Mouse (Mus musculus) liver, embryonic 12.5 days (tissue): ENCODE measurements at regions not wholly inside any gene's neighbourhood (a gene's known extent, or its start where the extent isn't known, plus 50 kb on each side); places are given as distances from the start of the nearest gene placed in this dataset.
"Not testable (repeated sequence)": the region's sequence is repeated elsewhere in the genome, so short reads cannot be mapped to it uniquely, and the experiment has no call there.

ENCODE experiments used
- ATAC-seq: fragments of 200-750 bp; cut with Nextera tagmentation; 2 replicates; pipeline ENCODE4 v1.8.0; 2017; ENCODE audit warnings: moderate number of reproducible peaks, mild to moderate bottlenecking, moderate library complexity
- H3K27ac ChIP-seq: fragments of 300-500 bp; sonication (generic); 2 replicates; pipeline ENCODE4 v1.5.1; 2016; ENCODE audit warnings: mild to moderate bottlenecking
- H3K27me3 ChIP-seq: fragments of 300-500 bp; sonication (generic); replicated peaks from 2 replicates; pipeline ENCODE4 v1.6.1; 2016; ENCODE audit warnings: mild to moderate bottlenecking, moderate library complexity
- H3K36me3 ChIP-seq: fragments of 300-500 bp; sonication (generic); 2 replicates; pipeline ENCODE4 v1.6.1; 2016; ENCODE audit warnings: mild to moderate bottlenecking, moderate library complexity
- H3K4me1 ChIP-seq: fragments of 300-500 bp; sonication (generic); 2 replicates; pipeline ENCODE4 v1.6.1; 2016
- H3K4me2 ChIP-seq: fragments of 300-500 bp; sonication (generic); 2 replicates; pipeline ENCODE4 v1.6.1; 2016; ENCODE audit warnings: mild to moderate bottlenecking, moderate library complexity
- H3K4me3 ChIP-seq: fragments of 300-500 bp; sonication (generic); 2 replicates; pipeline ENCODE4 v1.5.1; 2016; ENCODE audit warnings: mild to moderate bottlenecking, moderate library complexity
- H3K9ac ChIP-seq: fragments of 300-500 bp; sonication (generic); 2 replicates; pipeline ENCODE4 v1.6.1; 2016; ENCODE audit warnings: mild to moderate bottlenecking, moderate library complexity
- H3K9me3 ChIP-seq: fragments of 300-500 bp; sonication (generic); replicated peaks from 2 replicates; pipeline ENCODE4 v1.6.1; 2016; ENCODE audit warnings: mild to moderate bottlenecking, moderate library complexity
- WGBS: fragments of 180-500 bp; shearing (Covaris S2); methylation state at CpG from one replicate; pipeline ENCODE4 v1.1.7; 2016; ENCODE audit not compliant: insufficient replicate concordance; 5-methylcytosine and 5-hydroxymethylcytosine counted together

DNA sequence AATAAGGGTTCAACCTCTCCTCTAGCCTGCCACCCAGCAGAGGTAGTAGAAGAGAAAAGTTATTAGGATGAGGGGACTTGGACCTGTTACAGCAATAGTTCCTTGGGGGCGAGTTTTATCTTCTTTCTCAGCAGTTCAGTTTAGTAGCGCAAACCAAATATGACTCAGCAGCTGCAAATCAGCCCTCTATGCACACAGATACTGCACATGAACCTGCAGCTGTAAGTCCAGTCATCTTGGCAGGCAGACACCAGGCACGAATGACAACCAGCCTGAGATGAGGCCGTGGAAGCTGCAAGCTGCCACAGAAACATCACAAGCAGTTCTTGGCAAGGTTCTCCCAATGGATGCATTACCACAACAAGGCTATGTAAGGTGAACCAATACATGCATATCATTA is 327.0 kb upstream of the Akr1e1 start:
- H3K27ac ChIP-seq, result no peak overlapping the region
- ATAC-seq, result no peak
- no peak overlapping the region for H3K4me2 ChIP-seq
- no peaks in the 10 kb centered on the region for H3K4me1 ChIP-seq
- 51% methylated on average over 4 of the region's 4 CpGs for WGBS
- no peaks in the 10 kb centered on the region for H3K36me3 ChIP-seq
- H3K4me3 ChIP-seq, result no peak overlapping the region
- no peak overlapping the region for H3K9ac ChIP-seq
- H3K27me3 ChIP-seq, result no peaks in the 10 kb centered on the region
- H3K9me3 ChIP-seq, result no peaks in the 10 kb centered on the region

DNA sequence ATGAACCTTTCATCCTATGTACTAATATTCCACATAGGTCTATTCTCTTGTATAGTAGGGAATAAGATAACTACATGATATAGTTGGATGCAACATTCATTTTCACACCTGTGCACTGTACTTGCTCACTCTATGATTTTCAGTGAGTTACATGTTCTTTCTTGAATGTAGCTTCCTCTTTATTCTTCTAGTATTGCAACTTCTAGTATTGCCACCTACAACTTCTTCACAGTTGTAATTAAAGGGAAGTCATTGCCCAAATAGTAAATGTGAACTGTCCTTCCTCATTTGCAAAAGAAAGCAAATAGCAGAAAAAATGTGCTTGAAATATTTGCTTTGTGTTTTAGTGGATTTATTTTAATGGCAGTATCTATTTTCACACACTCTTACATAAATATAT is 330.9 kb upstream of the Akr1e1 start:
- no peak for ATAC-seq
- Histone ChIP-seq H3K27ac (no peak overlapping the region), H3K4me2 (no peak overlapping the region), H3K4me3 (no peak overlapping the region), H3K9ac (no peak overlapping the region), H3K4me1 (no peaks in the 10 kb centered on the region), H3K9me3 (no peaks in the 10 kb centered on the region), H3K36me3 (no peaks in the 10 kb centered on the region), H3K27me3 (no peaks in the 10 kb centered on the region)

DNA sequence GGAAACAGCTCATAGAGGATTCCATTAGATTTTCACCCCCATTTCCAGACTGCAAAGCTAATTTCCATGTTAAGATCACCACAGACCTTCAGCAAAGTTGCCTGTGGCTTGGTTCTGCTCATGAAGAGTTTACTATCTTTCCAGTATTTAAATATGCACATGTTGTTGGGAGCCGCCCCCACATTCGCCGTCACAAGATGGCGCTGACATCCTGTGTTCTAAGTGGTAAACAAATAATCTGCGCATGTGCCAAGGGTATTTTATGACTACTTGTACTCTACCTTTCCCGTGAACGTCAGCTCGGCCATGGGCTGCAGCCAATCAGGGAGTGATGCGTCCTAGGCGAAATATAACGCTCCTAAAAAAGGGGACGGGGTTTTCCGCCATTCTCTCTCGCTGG is 333.5 kb upstream of the Akr1e1 start:
- H3K27ac ChIP-seq, H3K9ac ChIP-seq, H3K4me1 ChIP-seq, H3K4me2 ChIP-seq, H3K4me3 ChIP-seq, H3K36me3 ChIP-seq, H3K9me3 ChIP-seq, H3K27me3 ChIP-seq: not testable (repeated sequence)
- peak; percentile 55 for ATAC-seq
- 29% methylated on average over 5 of the region's 14 CpGs for WGBS

DNA sequence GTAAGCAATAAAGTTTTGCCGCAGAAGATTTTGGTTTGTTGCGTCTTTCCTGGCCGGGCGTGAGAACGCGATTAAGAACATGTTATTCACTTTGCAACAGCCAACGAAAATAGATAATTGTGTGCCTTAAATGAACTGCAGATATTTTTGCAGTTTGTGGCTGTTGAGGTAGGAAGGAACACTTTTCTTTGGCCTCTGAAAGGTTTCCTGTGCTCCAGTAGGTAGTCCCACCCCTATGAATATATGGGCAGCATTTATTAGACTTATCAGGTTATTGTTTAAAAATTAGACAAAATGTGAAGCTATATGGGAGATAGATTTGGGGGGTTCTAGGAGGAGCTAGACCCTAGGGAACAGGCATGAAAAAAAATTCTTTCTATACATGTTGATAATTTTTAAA is 334.1 kb upstream of the Akr1e1 start:
- peak overlapping the region; percentile 58 for H3K4me2 ChIP-seq
- H3K27ac ChIP-seq, result no peak overlapping the region
- H3K27me3 ChIP-seq, result no peaks in the 10 kb centered on the region
- no peaks in the 10 kb centered on the region for H3K9me3 ChIP-seq
- 26% methylated on average over 7 of the region's 7 CpGs for WGBS
- peak overlapping the region; percentile 43 for H3K4me3 ChIP-seq
- H3K4me1 ChIP-seq, result no peaks in the 10 kb centered on the region
- H3K9ac ChIP-seq, result 0 out of 2 replicates have a peak overlapping the region, but pooled peaks have one; percentile 27
- H3K36me3 ChIP-seq, result no peaks in the 10 kb centered on the region
- no peak for ATAC-seq

DNA sequence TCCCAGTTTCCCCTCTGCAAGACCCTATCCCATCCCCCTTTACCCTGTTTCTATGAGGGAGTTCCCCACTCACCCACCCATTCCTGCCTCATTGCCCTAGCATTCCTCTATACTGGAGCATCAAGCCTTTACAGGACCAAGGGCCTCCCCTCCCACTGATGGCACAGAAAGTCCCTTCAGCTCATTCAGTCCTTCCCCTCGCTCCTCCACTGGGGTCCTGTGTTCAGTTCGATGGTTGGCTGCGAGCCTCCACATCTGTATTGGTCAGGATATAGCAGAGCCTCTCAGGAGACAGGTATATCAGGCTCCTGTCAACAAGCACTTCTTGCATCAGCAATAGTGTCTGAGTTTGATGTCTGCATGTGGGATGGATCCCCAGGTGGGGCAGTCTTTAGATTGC is 346.4 kb upstream of the Akr1e1 start:
- no peak overlapping the region for H3K4me3 ChIP-seq
- ATAC-seq, result no peak
- H3K9ac ChIP-seq, result no peak overlapping the region
- H3K27me3 ChIP-seq, result no peaks in the 10 kb centered on the region
- H3K27ac ChIP-seq, result no peak overlapping the region
- no peaks in the 10 kb centered on the region for H3K4me1 ChIP-seq
- no peaks in the 10 kb centered on the region for H3K36me3 ChIP-seq
- 59% methylated on average over 3 of the region's 3 CpGs for WGBS
- no peak overlapping the region for H3K4me2 ChIP-seq
- H3K9me3 ChIP-seq, result no peaks in the 10 kb centered on the region

DNA sequence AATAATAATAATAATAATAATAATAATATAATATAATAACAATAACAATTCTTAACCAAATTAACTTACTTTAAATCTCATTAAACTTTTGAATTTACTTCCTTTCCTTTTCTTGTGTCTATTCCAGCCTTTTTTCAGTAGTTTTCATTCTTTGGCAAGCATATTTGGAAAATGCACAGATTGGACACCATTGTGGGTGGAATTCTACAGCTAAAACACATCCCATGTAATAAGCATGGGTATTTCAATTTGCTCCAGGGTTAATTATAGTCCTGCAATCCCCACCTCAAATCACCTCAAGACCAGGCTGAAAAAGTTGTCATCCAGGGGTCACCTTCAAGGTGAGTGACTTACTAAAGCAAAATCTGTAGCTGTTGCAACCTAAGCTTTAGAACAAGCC is 355.9 kb upstream of the Akr1e1 start:
- no peaks in the 10 kb centered on the region for H3K4me1 ChIP-seq

DNA sequence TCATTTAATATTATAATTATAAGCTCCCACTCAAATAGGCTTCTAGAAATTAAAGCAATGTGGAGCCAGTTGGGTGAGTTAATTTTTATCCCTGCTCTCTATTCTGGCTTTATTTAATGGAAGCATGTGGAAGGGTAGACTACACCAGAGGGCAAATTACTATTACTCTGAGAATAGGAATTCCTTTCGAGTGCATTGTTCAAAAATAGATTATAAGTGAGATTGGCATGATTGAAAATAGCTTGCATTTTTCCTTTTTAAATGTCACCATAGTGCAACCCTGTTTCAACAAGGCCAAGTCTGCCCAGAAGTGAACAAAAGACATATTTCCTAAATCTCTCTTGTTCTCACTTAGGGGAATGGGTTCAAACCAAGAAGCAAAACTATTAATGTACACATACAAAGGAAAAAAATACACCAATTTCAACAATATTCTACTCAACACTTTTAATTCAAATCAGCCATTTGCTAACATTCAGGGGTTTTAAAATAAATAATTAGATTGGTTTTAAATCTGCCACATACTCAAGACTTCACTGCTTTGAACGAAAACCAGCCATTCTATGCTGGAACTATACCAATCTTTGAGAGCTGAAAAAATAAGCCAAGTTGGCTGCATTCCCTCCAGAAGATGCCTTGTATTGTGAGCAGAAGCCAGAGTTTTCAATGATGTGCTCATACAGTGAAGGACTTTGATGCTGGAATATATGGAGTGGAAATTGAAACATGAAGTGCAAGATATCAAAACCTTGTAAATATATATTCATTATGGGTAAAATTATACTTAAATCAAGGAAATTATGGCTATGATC is 361.3 kb upstream of the Akr1e1 start:
- no peak overlapping the region for H3K9ac ChIP-seq
- no peak overlapping the region for H3K4me2 ChIP-seq
- no peaks in the 10 kb centered on the region for H3K36me3 ChIP-seq
- H3K27me3 ChIP-seq, result no peaks in the 10 kb centered on the region
- no peak overlapping the region for H3K27ac ChIP-seq
- no peak overlapping the region for H3K4me3 ChIP-seq
- no peak for ATAC-seq
- 51% methylated on average over 2 of the region's 2 CpGs for WGBS
- H3K9me3 ChIP-seq, result no peaks in the 10 kb centered on the region
- H3K4me1 ChIP-seq, result no peaks in the 10 kb centered on the region

More for the DNA sequence above, 355.9 kb upstream of the Akr1e1 start:
- H3K27me3 ChIP-seq, result no peaks in the 10 kb centered on the region
- no peaks in the 10 kb centered on the region for H3K9me3 ChIP-seq
- no peak overlapping the region for H3K4me2 ChIP-seq
- no peak overlapping the region for H3K27ac ChIP-seq
- no peaks in the 10 kb centered on the region for H3K36me3 ChIP-seq
- no peak overlapping the region for H3K4me3 ChIP-seq
- no peak for ATAC-seq
- H3K9ac ChIP-seq, result no peak overlapping the region

DNA sequence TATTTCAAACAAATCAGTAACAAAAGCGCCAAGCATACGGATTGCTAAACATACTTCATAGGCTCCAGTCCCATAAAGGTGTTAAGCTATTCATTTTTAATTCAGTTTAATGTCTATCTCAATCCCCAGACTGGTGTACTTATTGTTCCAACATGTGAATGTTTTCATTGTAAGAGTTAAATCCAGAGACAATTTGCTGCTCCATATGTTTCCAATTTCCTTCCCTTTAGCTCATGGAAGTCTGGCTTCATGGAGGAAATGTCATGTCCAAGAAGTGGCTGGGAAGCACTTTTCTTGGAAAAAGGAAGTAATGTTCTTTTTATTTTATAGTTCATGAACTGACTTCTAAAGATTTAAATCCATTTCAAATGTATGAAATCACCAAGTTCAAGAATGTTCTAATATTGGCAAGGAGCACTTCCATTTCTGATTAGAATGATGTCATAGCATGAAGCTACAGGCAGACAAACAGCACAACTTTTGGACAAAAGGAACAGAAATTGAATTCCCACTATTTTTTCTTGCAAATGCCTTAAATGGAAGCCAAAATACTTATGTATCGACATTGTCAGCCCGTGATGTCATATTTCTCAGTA is 362.6 kb upstream of the Akr1e1 start:
- Histone ChIP-seq H3K36me3 (no peaks in the 10 kb centered on the region), H3K27me3 (no peaks in the 10 kb centered on the region), H3K9ac (no peak overlapping the region), H3K9me3 (no peaks in the 10 kb centered on the region), H3K4me2 (no peak overlapping the region), H3K4me1 (no peaks in the 10 kb centered on the region), H3K4me3 (no peak overlapping the region), H3K27ac (no peak overlapping the region)
- ATAC-seq, result no peak
- 62% methylated on average over 4 of the region's 4 CpGs for WGBS

DNA sequence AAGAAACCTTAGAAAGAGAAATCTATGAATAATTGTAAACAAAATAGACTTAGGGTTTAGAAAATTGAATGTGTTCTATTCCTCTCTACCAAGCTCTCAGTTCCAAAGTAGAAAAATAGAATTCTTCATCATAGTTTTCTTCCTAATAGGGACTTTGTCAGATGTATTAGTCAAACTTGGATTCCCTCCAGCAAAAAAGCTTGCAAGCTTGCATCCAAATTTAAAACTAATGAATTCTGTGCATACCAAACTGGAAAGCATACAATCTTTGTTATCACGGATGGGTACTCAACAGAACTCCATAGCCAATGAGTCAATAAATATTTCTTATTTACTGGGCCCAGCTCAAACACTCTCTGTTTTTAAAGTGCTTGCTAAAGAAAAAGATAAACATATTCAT is 383.9 kb upstream of the Akr1e1 start:
- 47% methylated on average over 1 of the region's 1 CpGs for WGBS
- Histone ChIP-seq H3K4me2 (no peak overlapping the region), H3K27ac (no peak overlapping the region), H3K4me3 (no peak overlapping the region), H3K27me3 (no peaks in the 10 kb centered on the region), H3K9ac (no peak overlapping the region), H3K36me3 (no peaks in the 10 kb centered on the region), H3K4me1 (no peaks in the 10 kb centered on the region), H3K9me3 (no peaks in the 10 kb centered on the region)
- no peak for ATAC-seq

DNA sequence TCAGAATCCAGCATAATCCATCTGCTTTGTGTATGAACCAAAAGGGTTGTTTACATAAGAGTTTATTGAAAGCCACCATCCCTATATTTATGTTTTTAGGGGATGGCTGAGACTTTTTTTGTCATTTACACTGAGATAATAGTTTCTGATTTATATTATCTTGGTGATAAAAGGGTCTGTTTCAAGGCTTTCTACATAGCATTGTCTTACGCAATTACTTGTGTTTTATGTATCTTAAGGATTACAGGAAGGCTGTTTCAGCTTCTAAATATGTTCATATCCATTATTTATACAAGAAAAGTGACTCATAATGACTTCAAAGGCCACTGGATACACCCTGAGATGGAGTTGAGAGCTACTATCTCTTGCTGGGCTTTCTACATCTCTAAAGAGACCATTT is 399.3 kb upstream of the Akr1e1 start:
- H3K4me2 ChIP-seq, result no peak overlapping the region
- ATAC-seq, result no peak
- no peaks in the 10 kb centered on the region for H3K4me1 ChIP-seq
- WGBS, result 76% methylated on average over 1 of the region's 1 CpGs
- no peak overlapping the region for H3K9ac ChIP-seq
- H3K27ac ChIP-seq, result no peak overlapping the region
- no peaks in the 10 kb centered on the region for H3K9me3 ChIP-seq
- no peak overlapping the region for H3K4me3 ChIP-seq
- no peaks in the 10 kb centered on the region for H3K27me3 ChIP-seq
- no peaks in the 10 kb centered on the region for H3K36me3 ChIP-seq

DNA sequence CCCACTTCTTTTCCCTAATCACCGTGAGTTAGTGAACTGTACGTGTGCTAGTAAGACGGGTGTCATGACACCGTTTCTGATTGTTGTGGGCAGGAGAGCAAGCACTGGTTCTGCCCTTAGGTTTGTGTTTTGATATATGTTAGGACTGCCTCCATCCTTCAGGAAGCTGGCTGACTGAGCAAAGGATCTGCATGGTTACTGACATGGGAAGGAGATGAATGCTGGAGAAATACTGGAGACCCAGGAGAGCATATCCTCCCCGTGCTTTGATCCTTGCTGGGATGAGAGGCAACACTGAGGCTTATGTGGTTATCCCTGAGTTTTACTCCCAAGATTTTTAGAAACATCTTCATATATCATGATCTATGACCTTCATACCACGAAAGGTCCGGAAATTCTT is 413.5 kb upstream of the Akr1e1 start:
- Histone ChIP-seq H3K4me1 (no peaks in the 10 kb centered on the region), H3K9me3 (no peaks in the 10 kb centered on the region), H3K27ac (no peak overlapping the region), H3K4me3 (no peak overlapping the region), H3K36me3 (no peaks in the 10 kb centered on the region), H3K4me2 (no peak overlapping the region), H3K27me3 (no peaks in the 10 kb centered on the region), H3K9ac (no peak overlapping the region)
- 71% methylated on average over 7 of the region's 7 CpGs for WGBS
- ATAC-seq, result no peak

DNA sequence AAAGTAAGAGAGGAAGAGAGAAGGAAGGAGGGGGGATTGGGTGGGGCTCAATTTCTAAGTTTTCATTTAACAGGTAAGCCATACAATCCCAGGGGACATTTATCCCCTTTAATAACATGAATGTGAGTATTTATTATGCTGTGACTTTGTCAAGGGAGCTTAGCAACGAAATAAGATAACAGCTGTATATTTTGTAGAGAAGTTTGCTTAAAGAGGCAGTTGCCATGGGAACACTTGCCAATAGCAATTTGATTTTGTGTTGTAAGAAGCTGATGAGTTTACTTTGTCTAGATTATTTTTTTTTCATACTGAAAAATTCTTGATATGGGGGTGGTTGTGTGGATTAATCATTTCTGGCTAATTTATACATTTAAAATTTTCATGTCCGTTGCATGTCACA is 450.9 kb upstream of the Akr1e1 start:
- Histone ChIP-seq H3K9ac (no peak overlapping the region), H3K27ac (no peak overlapping the region), H3K4me3 (no peak overlapping the region), H3K9me3 (no peaks in the 10 kb centered on the region), H3K36me3 (no peaks in the 10 kb centered on the region), H3K4me2 (no peak overlapping the region), H3K27me3 (no peaks in the 10 kb centered on the region), H3K4me1 (no peaks in the 10 kb centered on the region)
- ATAC-seq, result no peak
- WGBS, result 53% methylated on average over 2 of the region's 2 CpGs

DNA sequence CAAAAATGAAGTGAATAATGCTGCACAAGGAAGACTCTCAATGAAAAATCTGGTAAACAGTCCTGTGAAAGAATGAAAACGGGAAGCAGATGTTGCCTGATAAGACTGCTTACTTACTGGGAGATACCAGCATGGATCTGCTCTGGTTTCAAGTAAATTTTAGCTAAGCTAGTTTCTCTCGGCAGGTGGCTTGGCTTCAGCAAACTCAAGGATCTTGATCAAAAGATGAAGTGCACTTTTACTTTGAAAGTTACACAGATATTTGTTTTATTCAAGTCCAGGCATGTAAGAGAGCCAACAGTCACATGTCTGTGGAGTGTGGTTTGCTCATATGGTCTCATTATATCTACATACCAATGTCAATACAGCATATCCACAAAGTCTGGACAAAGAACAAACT is 451.5 kb upstream of the Akr1e1 start:
- no peak for ATAC-seq
- Histone ChIP-seq H3K27me3 (no peaks in the 10 kb centered on the region), H3K4me1 (no peaks in the 10 kb centered on the region), H3K9ac (no peak overlapping the region), H3K4me2 (no peak overlapping the region), H3K27ac (no peak overlapping the region), H3K9me3 (no peaks in the 10 kb centered on the region), H3K36me3 (no peaks in the 10 kb centered on the region), H3K4me3 (no peak overlapping the region)
- WGBS, result 15% methylated on average over 2 of the region's 2 CpGs
